Comparison of ENCODE assay signal across 8 mouse cellular contexts in genomic region chr10:128036746-128037425, GRCm38 (mm10). TPM values are rescaled to one million over a fixed set of nuclear protein-coding genes. Genes with fewer than 3 reads are reported as not detected.
DNase-seq lines count a peak whose midpoint lies in the region; ATAC-seq and TF ChIP-seq lines count a peak whose summit lies in the region.

No protein-coding gene starts in this region.

- H3K9ac ChIP-seq in embryonic facial prominence, embryonic 13.5 days = peak overlapping the region; percentile 99
- peak overlapping the region; percentile 100 for H3K9ac ChIP-seq in heart, embryonic 12.5 days
- H3K9ac ChIP-seq in kidney, embryonic 16.5 days (replicated peaks; ENCODE audit: low read length) = peak overlapping the region; percentile 100
- peak overlapping the region; percentile 99 for H3K9ac ChIP-seq in lung, postnatal 0 days (replicated peaks; ENCODE audit: low read depth)

- H3K27ac ChIP-seq in embryonic facial prominence, embryonic 13.5 days = peak overlapping the region; percentile 98
- peak overlapping the region; percentile 98 for H3K27ac ChIP-seq in heart, embryonic 12.5 days (ENCODE audit: poor library complexity, severe bottlenecking)
- peak overlapping the region; percentile 95 for H3K27ac ChIP-seq in kidney, embryonic 16.5 days (ENCODE audit: low read length)
- H3K27ac ChIP-seq in lung, postnatal 0 days (ENCODE audit: low read length) = peak overlapping the region; percentile 96

- H3K36me3 ChIP-seq in embryonic facial prominence, embryonic 13.5 days = peaks cover 36% of the 10 kb centered on the region
- H3K36me3 ChIP-seq in heart, embryonic 12.5 days = peaks cover 41% of the 10 kb centered on the region
- H3K36me3 ChIP-seq in kidney, embryonic 16.5 days (ENCODE audit: insufficient read depth, low read length) = peaks cover 38% of the 10 kb centered on the region
- H3K36me3 ChIP-seq in lung, postnatal 0 days (ENCODE audit: insufficient read depth, low read length) = peaks cover 12% of the 10 kb centered on the region; the same call in 1 of the 2 replicates

- DNase-seq in cerebellum, adult 11-12 months = peak; percentile 41
- DNase-seq in ZHBTc4 (ENCODE audit: low read depth, low spot score) = peak; percentile 70
- DNase-seq in lung, postnatal 0 days (ENCODE audit: low spot score) = peak; percentile 81
- DNase-seq in retina, postnatal 1 day = peak; percentile 10

- peak overlapping the region; percentile 86 for H3K4me2 ChIP-seq in embryonic facial prominence, embryonic 13.5 days
- H3K4me2 ChIP-seq in heart, embryonic 12.5 days = peak overlapping the region; percentile 89
- H3K4me2 ChIP-seq in kidney, embryonic 16.5 days (replicated peaks; ENCODE audit: low read depth, low read length) = peak overlapping the region; percentile 88
- peak overlapping the region; percentile 81 for H3K4me2 ChIP-seq in lung, postnatal 0 days (replicated peaks; ENCODE audit: low read depth, low read length)

- no peak for TF ChIP-seq EP300 in lung, postnatal 0 days (IDR thresholded peaks at IDR 0.05)

- no peak for TF ChIP-seq CTCF in lung, postnatal 0 days (IDR thresholded peaks at IDR 0.05)

- no peaks in the 10 kb centered on the region for H3K9me3 ChIP-seq in embryonic facial prominence, embryonic 13.5 days
- H3K9me3 ChIP-seq in heart, embryonic 12.5 days (replicated peaks) = no peaks in the 10 kb centered on the region
- H3K9me3 ChIP-seq in kidney, embryonic 16.5 days (ENCODE audit: low read length) = no peaks in the 10 kb centered on the region
- no peaks in the 10 kb centered on the region for H3K9me3 ChIP-seq in lung, postnatal 0 days (ENCODE audit: low read length)

- peak overlapping the region; percentile 98 for H3K4me3 ChIP-seq in embryonic facial prominence, embryonic 13.5 days
- H3K4me3 ChIP-seq in heart, embryonic 12.5 days = peak overlapping the region; percentile 96
- peak overlapping the region; percentile 100 for H3K4me3 ChIP-seq in kidney, embryonic 16.5 days (ENCODE audit: low read length)
- H3K4me3 ChIP-seq in lung, postnatal 0 days (ENCODE audit: low read depth, low read length) = peak overlapping the region; percentile 98

- no peak for ATAC-seq in cerebellum, adult (ENCODE audit: insufficient number of reproducible peaks, low FRiP score, low TSS enrichment)
- no peak for ATAC-seq in embryonic facial prominence, embryonic 13.5 days (ENCODE audit: insufficient number of reproducible peaks, insufficient read depth, low FRiP score, low TSS enrichment, low read depth)
- peak; percentile 26; the same call in 1 of the 2 replicates for ATAC-seq in heart, embryonic 12.5 days (ENCODE audit: insufficient number of reproducible peaks, low FRiP score)
- ATAC-seq in kidney, embryonic 16.5 days (ENCODE audit: low FRiP score, low TSS enrichment) = no peak
- peak; percentile 31 for ATAC-seq in lung, postnatal 0 days

- H3K4me1 ChIP-seq in embryonic facial prominence, embryonic 13.5 days = peaks cover 51% of the 10 kb centered on the region
- H3K4me1 ChIP-seq in heart, embryonic 12.5 days (replicated peaks) = peaks cover 54% of the 10 kb centered on the region
- H3K4me1 ChIP-seq in kidney, embryonic 16.5 days (ENCODE audit: insufficient read depth, low read length) = peaks cover 36% of the 10 kb centered on the region
- H3K4me1 ChIP-seq in lung, postnatal 0 days (ENCODE audit: insufficient read depth, low read depth, low read length) = peaks cover 13% of the 10 kb centered on the region; the same call in 1 of the 2 replicates

- H3K27me3 ChIP-seq in embryonic facial prominence, embryonic 13.5 days = no peaks in the 10 kb centered on the region
- H3K27me3 ChIP-seq in heart, embryonic 12.5 days (replicated peaks) = no peaks in the 10 kb centered on the region
- H3K27me3 ChIP-seq in kidney, embryonic 16.5 days (ENCODE audit: insufficient read depth, low read length) = no peaks in the 10 kb centered on the region
- no peaks in the 10 kb centered on the region for H3K27me3 ChIP-seq in lung, postnatal 0 days (replicated peaks; ENCODE audit: insufficient read depth, low read length)

- WGBS in embryonic facial prominence, embryonic 13.5 days = 3% methylated on average over 10 of the region's 10 CpGs
- under 1% methylated on average over 10 of the region's 10 CpGs for WGBS in heart, embryonic 12.5 days
- WGBS in kidney, embryonic 16.5 days = under 1% methylated on average over 10 of the region's 10 CpGs
- 4% methylated on average over 10 of the region's 10 CpGs for WGBS in lung, postnatal 0 days

RNA-seq across cellular contexts. Expression of gene Naca, which starts 1.5 kb away (rescaled TPM):
- polyA plus RNA-seq in embryonic facial prominence, embryonic 13.5 days (2015; fragmentation: Nextera tagmentation; extraction: Ambion mirVana) = 789 and 900 TPM in 2 replicates
- polyA plus RNA-seq in heart, embryonic 12.5 days (2016; fragmentation: Nextera tagmentation; extraction: Ambion mirVana) = 573 and 577 TPM in 2 replicates
- polyA plus RNA-seq in kidney, embryonic 16.5 days (2015; fragmentation: Nextera tagmentation; extraction: Ambion mirVana) = 667 and 704 TPM in 2 replicates
- 445 and 456 TPM in 2 replicates for polyA plus RNA-seq in lung, postnatal 0 days (2015; fragmentation: Nextera tagmentation; extraction: Ambion mirVana)

RNA-seq across cellular contexts. Expression of gene Ptges3, which starts 21.9 kb away (rescaled TPM):
- 537 and 556 TPM in 2 replicates for polyA plus RNA-seq in embryonic facial prominence, embryonic 13.5 days (2015; fragmentation: Nextera tagmentation; extraction: Ambion mirVana)
- 363 and 375 TPM in 2 replicates for polyA plus RNA-seq in heart, embryonic 12.5 days (2016; fragmentation: Nextera tagmentation; extraction: Ambion mirVana)
- polyA plus RNA-seq in kidney, embryonic 16.5 days (2015; fragmentation: Nextera tagmentation; extraction: Ambion mirVana) = 409 and 441 TPM in 2 replicates
- polyA plus RNA-seq in lung, postnatal 0 days (2015; fragmentation: Nextera tagmentation; extraction: Ambion mirVana) = 239 and 259 TPM in 2 replicates

RNA-seq across cellular contexts. Expression of gene Prim1, which starts 21.9 kb away (rescaled TPM):
- polyA plus RNA-seq in embryonic facial prominence, embryonic 13.5 days (2015; fragmentation: Nextera tagmentation; extraction: Ambion mirVana) = 92.1 and 92.2 TPM in 2 replicates
- polyA plus RNA-seq in heart, embryonic 12.5 days (2016; fragmentation: Nextera tagmentation; extraction: Ambion mirVana) = 50.0 and 50.6 TPM in 2 replicates
- 83.4 and 84.1 TPM in 2 replicates for polyA plus RNA-seq in kidney, embryonic 16.5 days (2015; fragmentation: Nextera tagmentation; extraction: Ambion mirVana)
- polyA plus RNA-seq in lung, postnatal 0 days (2015; fragmentation: Nextera tagmentation; extraction: Ambion mirVana) = 9.3 and 9.5 TPM in 2 replicates

RNA-seq across cellular contexts. Expression of gene Hsd17b6, which starts 29.5 kb away (rescaled TPM):
- not detected in 2 replicates for polyA plus RNA-seq in embryonic facial prominence, embryonic 13.5 days (2015; fragmentation: Nextera tagmentation; extraction: Ambion mirVana)
- polyA plus RNA-seq in heart, embryonic 12.5 days (2016; fragmentation: Nextera tagmentation; extraction: Ambion mirVana) = not detected in 2 replicates
- not detected in 2 replicates for polyA plus RNA-seq in kidney, embryonic 16.5 days (2015; fragmentation: Nextera tagmentation; extraction: Ambion mirVana)
- not detected in 2 replicates for polyA plus RNA-seq in lung, postnatal 0 days (2015; fragmentation: Nextera tagmentation; extraction: Ambion mirVana)

RNA-seq across cellular contexts. Expression of gene Atp5b, which starts 46.2 kb away (rescaled TPM):
- polyA plus RNA-seq in embryonic facial prominence, embryonic 13.5 days (2015; fragmentation: Nextera tagmentation; extraction: Ambion mirVana) = 1,953 and 2,050 TPM in 2 replicates
- polyA plus RNA-seq in heart, embryonic 12.5 days (2016; fragmentation: Nextera tagmentation; extraction: Ambion mirVana) = 4,835 and 4,880 TPM in 2 replicates
- polyA plus RNA-seq in kidney, embryonic 16.5 days (2015; fragmentation: Nextera tagmentation; extraction: Ambion mirVana) = 3,411 and 3,412 TPM in 2 replicates
- 1,155 and 1,171 TPM in 2 replicates for polyA plus RNA-seq in lung, postnatal 0 days (2015; fragmentation: Nextera tagmentation; extraction: Ambion mirVana)

Comparison
In these comparisons a context has a peak if more than half of its experiments do, and no peak if none do; other contexts are left out.
1. DNase-seq: peak in every context shown above with its lines; median percentile 81 in lung, postnatal 0 days; 70 in ZHBTc4; 41 in cerebellum, adult 11-12 months; 10 in retina, postnatal 1 day.
2. ATAC-seq: peak in heart, embryonic 12.5 days (single experiment) and lung, postnatal 0 days (single experiment); none in cerebellum, adult (single experiment), embryonic facial prominence, embryonic 13.5 days (single experiment) and kidney, embryonic 16.5 days (single experiment).
3. Peak in every context shown above with its lines, with median percentiles within 50 percentile points of each other: H3K27ac ChIP-seq, H3K4me2 ChIP-seq, H3K4me3 ChIP-seq and H3K9ac ChIP-seq.